Mouse (Mus musculus): ENCODE data around the gene Frmd4a. TPM values are rescaled to one million over a fixed set of nuclear protein-coding genes. Genes with fewer than 3 reads are reported as not detected.

Gene Frmd4a
- total RNA-seq, 1 experiment = 9.3 TPM

DNA sequence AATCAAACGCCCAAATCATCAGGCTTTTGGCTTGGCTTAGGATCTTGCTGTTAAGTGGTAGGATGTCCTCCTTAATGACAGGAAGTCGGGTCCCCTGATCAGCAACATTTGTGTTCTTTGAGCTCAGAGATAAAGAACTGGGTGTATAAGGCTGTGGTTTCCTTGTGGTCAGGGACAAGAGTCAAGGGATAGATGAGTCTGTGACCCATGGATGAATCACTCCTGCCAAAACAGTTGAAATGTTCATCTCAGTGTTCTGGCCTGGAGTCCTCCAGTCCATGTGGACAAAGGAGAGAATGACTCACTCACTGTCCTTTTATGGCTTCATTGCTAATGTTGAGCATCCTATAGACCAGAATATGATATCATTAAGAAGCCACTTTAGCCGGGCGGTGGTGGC is 300.6 kb downstream of the Frmd4a start:
- in situ Hi-C loops (cut with MboI; ENCODE audit: low sequenced_read_pairs in 2 of 2, unreplicated experiment in 2 of 2) = no loop called here
- Histone ChIP-seq H3K9ac (ENCODE audit: insufficient read depth, low read depth, low read length, poor library complexity, severe bottlenecking) (no peak overlapping the region), H3K27ac (ENCODE audit: insufficient read depth, low read depth, low read length, poor library complexity, severe bottlenecking) (no peak overlapping the region), H3K4me1 (ENCODE audit: control insufficient read depth in 2 of 2, insufficient read depth in 2 of 2, low read length in 2 of 2, poor library complexity in 1 of 2) (no peaks in the 10 kb centered on the region), H3K36me3 (ENCODE audit: control insufficient read depth, insufficient read depth, low read length, poor library complexity, severe bottlenecking) (no peaks in the 10 kb centered on the region), H3K4me3 (ENCODE audit: insufficient read depth in 1 of 2, low read depth in 1 of 2, low read length in 2 of 2, poor library complexity in 1 of 2, severe bottlenecking in 1 of 2) (no peak overlapping the region), H3K9me3 (ENCODE audit: control insufficient read depth, insufficient read depth, low read depth, low read length) (no peaks in the 10 kb centered on the region)
- DNase-seq (ENCODE audit: low read depth, low spot score) = no peak
- no peak for TF ChIP-seq MAFK (IDR thresholded peaks at IDR 0.05; ENCODE audit: insufficient read depth, low read depth, low read length)
- no peak for TF ChIP-seq ZNF384 (IDR thresholded peaks at IDR 0.05; ENCODE audit: low read depth, low read length)
- no peak for TF ChIP-seq HCFC1 (IDR thresholded peaks at IDR 0.05; ENCODE audit: borderline replicate concordance, insufficient read depth, low read length)

DNA sequence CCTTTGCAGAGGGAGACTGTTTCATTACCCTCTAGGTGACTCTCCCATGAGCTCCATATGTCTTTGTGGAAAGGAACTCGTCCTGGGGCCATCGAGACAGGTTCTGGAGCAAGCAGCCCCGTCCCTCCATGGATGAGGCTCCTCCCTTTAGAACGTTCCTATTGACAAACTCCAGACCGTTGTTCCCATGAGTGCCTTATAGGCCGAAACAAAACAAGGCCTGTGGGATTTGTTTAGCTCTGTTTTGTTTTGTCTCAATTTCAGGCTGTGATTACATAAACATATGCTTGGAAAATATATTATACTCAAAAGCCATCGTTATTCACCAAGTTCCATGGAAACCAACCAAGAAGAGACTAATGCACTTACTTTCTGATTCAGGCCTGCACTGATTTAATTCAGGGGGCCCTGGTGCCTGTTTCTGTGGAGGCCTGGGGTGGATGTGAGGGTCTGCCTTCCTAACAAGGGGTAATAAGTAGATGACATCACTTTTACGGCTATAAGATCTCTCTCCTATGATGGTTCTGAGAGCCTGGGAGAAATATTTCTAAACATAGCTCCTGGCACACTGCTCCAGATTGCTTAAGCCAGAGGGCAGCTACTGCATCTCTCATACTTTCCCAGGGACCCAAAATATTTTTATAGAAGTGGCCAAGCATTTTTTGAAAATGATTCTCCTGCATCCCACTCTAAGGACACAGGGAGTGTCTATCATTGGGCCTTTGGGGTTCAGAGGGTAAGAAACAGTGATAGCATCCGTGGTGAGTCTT is 308.9 kb downstream of the Frmd4a start:
- TF ChIP-seq CHD2 (IDR thresholded peaks at IDR 0.05; ENCODE audit: low read depth, low read length) (no peak), ZNF384 (IDR thresholded peaks at IDR 0.05; ENCODE audit: low read depth, low read length) (no peak), HCFC1 (IDR thresholded peaks at IDR 0.05; ENCODE audit: borderline replicate concordance, insufficient read depth, low read length) (no peak), MAFK (IDR thresholded peaks at IDR 0.05; ENCODE audit: insufficient read depth, low read depth, low read length) (no peak), ZC3H11A (IDR thresholded peaks at IDR 0.05; ENCODE audit: borderline replicate concordance, low read depth, low read length) (no peak)
- Histone ChIP-seq H3K4me3 (ENCODE audit: insufficient read depth in 1 of 2, low read depth in 1 of 2, low read length in 2 of 2, poor library complexity in 1 of 2, severe bottlenecking in 1 of 2) (no peak overlapping the region), H3K9me3 (ENCODE audit: control insufficient read depth, insufficient read depth, low read depth, low read length) (no peaks in the 10 kb centered on the region), H3K4me1 (ENCODE audit: control insufficient read depth in 2 of 2, insufficient read depth in 2 of 2, low read length in 2 of 2, poor library complexity in 1 of 2) (no peaks in the 10 kb centered on the region), H3K36me3 (ENCODE audit: control insufficient read depth, insufficient read depth, low read length, poor library complexity, severe bottlenecking) (no peaks in the 10 kb centered on the region), H3K9ac (ENCODE audit: insufficient read depth, low read depth, low read length, poor library complexity, severe bottlenecking) (no peak overlapping the region), H3K27ac (ENCODE audit: insufficient read depth, low read depth, low read length, poor library complexity, severe bottlenecking) (no peak overlapping the region)
- in situ Hi-C loops (cut with MboI; ENCODE audit: low sequenced_read_pairs in 2 of 2, unreplicated experiment in 2 of 2) = no loop called here
- no peak for DNase-seq (ENCODE audit: low read depth, low spot score)

DNA sequence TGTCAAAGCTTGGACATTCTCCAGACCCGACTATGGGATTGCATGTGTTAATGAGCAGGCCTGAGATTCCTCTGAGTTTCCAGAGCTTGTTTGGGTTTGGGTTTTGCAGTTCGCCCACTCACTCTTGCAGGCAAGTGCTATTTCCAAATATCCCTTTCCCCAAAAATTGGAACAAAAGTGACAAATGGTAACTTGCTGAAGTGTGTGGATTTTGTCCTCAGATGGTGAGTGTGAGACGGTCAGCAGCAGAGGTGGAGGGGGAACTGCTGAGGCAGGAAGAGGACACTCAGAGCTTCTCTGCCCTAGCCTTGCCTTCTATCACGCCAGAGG is 309.5 kb downstream of the Frmd4a start:
- Histone ChIP-seq H3K27ac (ENCODE audit: insufficient read depth, low read depth, low read length, poor library complexity, severe bottlenecking) (no peak overlapping the region), H3K4me1 (ENCODE audit: control insufficient read depth in 2 of 2, insufficient read depth in 2 of 2, low read length in 2 of 2, poor library complexity in 1 of 2) (no peaks in the 10 kb centered on the region), H3K4me3 (ENCODE audit: insufficient read depth in 1 of 2, low read depth in 1 of 2, low read length in 2 of 2, poor library complexity in 1 of 2, severe bottlenecking in 1 of 2) (no peak overlapping the region), H3K9ac (ENCODE audit: insufficient read depth, low read depth, low read length, poor library complexity, severe bottlenecking) (no peak overlapping the region), H3K9me3 (ENCODE audit: control insufficient read depth, insufficient read depth, low read depth, low read length) (no peaks in the 10 kb centered on the region), H3K36me3 (ENCODE audit: control insufficient read depth, insufficient read depth, low read length, poor library complexity, severe bottlenecking) (no peaks in the 10 kb centered on the region)
- TF ChIP-seq ZC3H11A (IDR thresholded peaks at IDR 0.05; ENCODE audit: borderline replicate concordance, low read depth, low read length) (no peak), ZNF384 (IDR thresholded peaks at IDR 0.05; ENCODE audit: low read depth, low read length) (no peak), MAFK (IDR thresholded peaks at IDR 0.05; ENCODE audit: insufficient read depth, low read depth, low read length) (no peak), HCFC1 (IDR thresholded peaks at IDR 0.05; ENCODE audit: borderline replicate concordance, insufficient read depth, low read length) (no peak), CHD2 (IDR thresholded peaks at IDR 0.05; ENCODE audit: low read depth, low read length) (no peak)
- DNase-seq (ENCODE audit: low read depth, low spot score) = no peak
- in situ Hi-C loops (cut with MboI; ENCODE audit: low sequenced_read_pairs in 2 of 2, unreplicated experiment in 2 of 2) = no loop called here

DNA sequence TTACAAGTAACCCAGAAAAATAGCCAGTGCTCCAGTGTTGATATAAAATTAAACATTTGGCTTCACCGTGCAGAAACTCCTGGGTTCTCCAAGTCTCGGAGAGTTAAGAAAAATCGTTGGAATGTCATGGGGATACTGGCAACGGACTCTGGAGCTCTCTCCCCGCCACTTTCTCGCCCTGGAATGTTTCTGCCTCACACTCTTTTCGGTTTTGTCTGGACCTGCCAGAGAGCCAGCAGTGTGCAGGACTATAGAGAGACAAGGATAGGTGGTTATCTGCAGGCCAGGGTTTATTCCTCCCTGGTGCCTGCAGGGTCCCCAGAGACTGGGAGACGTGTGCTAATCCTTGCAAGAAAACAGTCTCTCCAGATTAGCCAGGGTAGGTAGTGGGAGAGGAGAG is 314.9 kb downstream of the Frmd4a start:
- Histone ChIP-seq H3K9me3 (ENCODE audit: control insufficient read depth, insufficient read depth, low read depth, low read length) (no peaks in the 10 kb centered on the region), H3K4me3 (ENCODE audit: insufficient read depth in 1 of 2, low read depth in 1 of 2, low read length in 2 of 2, poor library complexity in 1 of 2, severe bottlenecking in 1 of 2) (no peak overlapping the region), H3K4me1 (ENCODE audit: control insufficient read depth in 2 of 2, insufficient read depth in 2 of 2, low read length in 2 of 2, poor library complexity in 1 of 2) (no peaks in the 10 kb centered on the region), H3K36me3 (ENCODE audit: control insufficient read depth, insufficient read depth, low read length, poor library complexity, severe bottlenecking) (no peaks in the 10 kb centered on the region), H3K27ac (ENCODE audit: insufficient read depth, low read depth, low read length, poor library complexity, severe bottlenecking) (no peak overlapping the region), H3K9ac (ENCODE audit: insufficient read depth, low read depth, low read length, poor library complexity, severe bottlenecking) (no peak overlapping the region)
- in situ Hi-C loops (cut with MboI; ENCODE audit: low sequenced_read_pairs in 2 of 2, unreplicated experiment in 2 of 2) = no loop called here
- TF ChIP-seq ZC3H11A (IDR thresholded peaks at IDR 0.05; ENCODE audit: borderline replicate concordance, low read depth, low read length) = no peak
- no peak for TF ChIP-seq HCFC1 (IDR thresholded peaks at IDR 0.05; ENCODE audit: borderline replicate concordance, insufficient read depth, low read length)
- no peak for TF ChIP-seq CHD2 (IDR thresholded peaks at IDR 0.05; ENCODE audit: low read depth, low read length)
- no peak for TF ChIP-seq ZNF384 (IDR thresholded peaks at IDR 0.05; ENCODE audit: low read depth, low read length)
- no peak for TF ChIP-seq MAFK (IDR thresholded peaks at IDR 0.05; ENCODE audit: insufficient read depth, low read depth, low read length)
- no peak for DNase-seq (ENCODE audit: low read depth, low spot score)

DNA sequence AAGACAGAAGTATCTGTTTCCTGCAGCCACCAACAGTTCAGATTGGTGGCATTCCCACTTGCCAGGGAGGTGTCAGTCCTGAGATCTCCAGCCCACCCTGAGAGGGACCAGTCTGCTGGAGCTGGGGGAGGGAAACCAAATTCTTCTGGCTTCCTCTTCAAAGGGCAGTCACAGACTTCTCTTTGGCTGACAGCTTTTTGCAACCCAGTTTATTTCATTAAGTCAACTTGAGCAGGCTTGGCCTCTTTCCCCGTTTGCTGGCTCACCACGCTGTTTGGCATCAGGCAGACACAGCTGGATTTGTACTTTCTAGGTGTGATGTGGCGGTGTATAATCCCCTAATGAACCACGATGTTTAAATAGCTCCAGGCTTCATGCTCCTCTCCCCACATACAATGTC is 316.7 kb downstream of the Frmd4a start:
- no peaks in the 10 kb centered on the region for H3K36me3 ChIP-seq (ENCODE audit: control insufficient read depth, insufficient read depth, low read length, poor library complexity, severe bottlenecking)
- H3K9ac ChIP-seq (ENCODE audit: insufficient read depth, low read depth, low read length, poor library complexity, severe bottlenecking) = no peak overlapping the region
- H3K27ac ChIP-seq (ENCODE audit: insufficient read depth, low read depth, low read length, poor library complexity, severe bottlenecking) = no peak overlapping the region
- no peaks in the 10 kb centered on the region for H3K9me3 ChIP-seq (ENCODE audit: control insufficient read depth, insufficient read depth, low read depth, low read length)
- in situ Hi-C loops (cut with MboI; ENCODE audit: low sequenced_read_pairs in 2 of 2, unreplicated experiment in 2 of 2) = no loop called here
- no peak for TF ChIP-seq HCFC1 (IDR thresholded peaks at IDR 0.05; ENCODE audit: borderline replicate concordance, insufficient read depth, low read length)
- TF ChIP-seq CHD2 (IDR thresholded peaks at IDR 0.05; ENCODE audit: low read depth, low read length) = no peak
- no peak for TF ChIP-seq ZC3H11A (IDR thresholded peaks at IDR 0.05; ENCODE audit: borderline replicate concordance, low read depth, low read length)
- DNase-seq (ENCODE audit: low read depth, low spot score) = no peak
- H3K4me3 ChIP-seq (ENCODE audit: insufficient read depth in 1 of 2, low read depth in 1 of 2, low read length in 2 of 2, poor library complexity in 1 of 2, severe bottlenecking in 1 of 2) = no peak overlapping the region
- no peaks in the 10 kb centered on the region for H3K4me1 ChIP-seq (ENCODE audit: control insufficient read depth in 2 of 2, insufficient read depth in 2 of 2, low read length in 2 of 2, poor library complexity in 1 of 2)

Measured in ES-E14 (cell line).